Comparison of ENCODE assay signal across 11 mouse cellular contexts in the genomic region with DNA sequence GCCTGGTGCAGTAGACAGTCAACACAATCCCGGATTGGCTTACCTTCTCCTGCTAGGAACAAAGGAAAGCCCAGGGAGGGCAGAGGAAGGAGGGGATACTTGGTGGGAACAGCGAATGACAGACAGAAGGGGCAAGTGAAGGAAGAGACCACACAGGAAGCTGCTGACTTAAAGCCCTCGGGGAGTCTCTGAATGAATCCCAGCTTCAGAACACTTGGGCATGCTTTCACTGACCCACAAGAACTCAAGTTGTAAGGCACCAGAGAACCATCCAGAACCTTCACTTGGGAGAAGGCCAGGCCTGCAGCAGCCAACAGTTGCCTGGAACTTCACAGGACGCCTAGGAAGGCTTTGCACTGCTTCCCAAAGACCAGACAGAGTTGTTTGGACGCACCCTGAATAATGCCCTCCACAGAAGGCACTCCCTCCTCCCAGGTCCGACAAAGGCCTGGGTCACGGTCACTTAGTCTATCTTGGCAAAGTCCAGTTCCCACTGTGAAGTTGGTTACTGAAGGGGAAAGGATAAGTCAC.
DNase-seq lines count a peak whose midpoint lies in the region; ATAC-seq and TF ChIP-seq lines count a peak whose summit lies in the region.
"Had no signal": no experiment of that assay in that cellular context is flagged by ENCODE, and none has a peak within 500 bp of the region (broad histone marks: within the 10 kb centered on the region; RNA-seq: fewer than 3 reads in every experiment).

No protein-coding gene starts in this region.

- ATAC-seq in forebrain, embryonic 12.5 days (ENCODE audit: low FRiP score), result 0 out of 2 replicates have a peak, but pooled peaks have one; percentile 22
- no peak for ATAC-seq in forebrain, embryonic 13.5 days
- no peak for ATAC-seq in stomach, embryonic 16.5 days (ENCODE audit: insufficient read depth, low FRiP score)
- ATAC-seq in stomach, postnatal 0 days (ENCODE audit: low FRiP score, low TSS enrichment), result no peak
- peak; percentile 50; the same call in 1 of the 2 replicates for ATAC-seq in kidney, postnatal 0 days (replicated peaks; ENCODE audit: low FRiP score, low read depth)
- no peak for ATAC-seq in megakaryocyte progenitor cell, adult 5-6 weeks (replicated peaks; ENCODE audit: poor library complexity)

- no peak overlapping the region for H3K4me3 ChIP-seq in forebrain, embryonic 12.5 days (replicated peaks)
- no peak overlapping the region for H3K4me3 ChIP-seq in forebrain, embryonic 13.5 days
- H3K4me3 ChIP-seq in stomach, embryonic 16.5 days (replicated peaks; ENCODE audit: low read length), result no peak overlapping the region
- no peak overlapping the region for H3K4me3 ChIP-seq in stomach, postnatal 0 days (ENCODE audit: low read depth, low read length)
- no peak overlapping the region for H3K4me3 ChIP-seq in kidney, postnatal 0 days (replicated peaks; ENCODE audit: low read depth, low read length)
- H3K4me3 ChIP-seq: limb, embryonic 13.5 days; megakaryocyte, embryonic 14.5 days had no signal

- H3K4me1 ChIP-seq in forebrain, embryonic 12.5 days, result peaks cover 49% of the 10 kb centered on the region
- peaks cover 39% of the 10 kb centered on the region for H3K4me1 ChIP-seq in forebrain, embryonic 13.5 days
- H3K4me1 ChIP-seq in stomach, embryonic 16.5 days (ENCODE audit: control insufficient read depth, insufficient read depth, low read length), result peaks cover 17% of the 10 kb centered on the region
- H3K4me1 ChIP-seq in stomach, postnatal 0 days (replicated peaks; ENCODE audit: control insufficient read depth, insufficient read depth), result peaks cover 5% of the 10 kb centered on the region
- H3K4me1 ChIP-seq in kidney, postnatal 0 days (replicated peaks; ENCODE audit: insufficient read depth, low read length), result peaks cover 39% of the 10 kb centered on the region

- DNase-seq in stomach, postnatal 0 days (ENCODE audit: low spot score), result no peak
- DNase-seq in kidney, postnatal 0 days (ENCODE audit: low spot score), result no peak
- DNase-seq in retina, postnatal 1 day, result peak; percentile 60
- DNase-seq in gastrocnemius, adult 18-20 months (ENCODE audit: low spot score), result no peak
- DNase-seq: right cerebral cortex, adult 18-20 months had no signal

- H3K27me3 ChIP-seq in forebrain, embryonic 12.5 days, result peaks cover 7% of the 10 kb centered on the region; the same call in 1 of the 2 replicates
- peaks cover 3% of the 10 kb centered on the region; the same call in 1 of the 2 replicates for H3K27me3 ChIP-seq in forebrain, embryonic 13.5 days
- H3K27me3 ChIP-seq in stomach, embryonic 16.5 days (ENCODE audit: control insufficient read depth, insufficient read depth, low read length), result no peaks in the 10 kb centered on the region
- no peaks in the 10 kb centered on the region for H3K27me3 ChIP-seq in stomach, postnatal 0 days (ENCODE audit: control insufficient read depth, insufficient read depth, low read length)
- no peaks in the 10 kb centered on the region for H3K27me3 ChIP-seq in kidney, postnatal 0 days (ENCODE audit: insufficient read depth, low read length)
- H3K27me3 ChIP-seq: limb, embryonic 13.5 days had no signal

- H3K27ac ChIP-seq in forebrain, embryonic 12.5 days, result no peak overlapping the region
- no peak overlapping the region for H3K27ac ChIP-seq in forebrain, embryonic 13.5 days
- H3K27ac ChIP-seq in stomach, embryonic 16.5 days (ENCODE audit: low read length), result peak overlapping the region; percentile 18; the same call in 1 of the 2 replicates
- no peak overlapping the region for H3K27ac ChIP-seq in stomach, postnatal 0 days (replicated peaks)
- H3K27ac ChIP-seq in kidney, postnatal 0 days, result peak overlapping the region; percentile 61
- H3K27ac ChIP-seq: limb, embryonic 13.5 days had no signal

- H3K4me2 ChIP-seq in forebrain, embryonic 12.5 days, result no peak overlapping the region
- no peak overlapping the region for H3K4me2 ChIP-seq in forebrain, embryonic 13.5 days
- no peak overlapping the region for H3K4me2 ChIP-seq in stomach, embryonic 16.5 days (ENCODE audit: low read depth, low read length)
- H3K4me2 ChIP-seq in stomach, postnatal 0 days (replicated peaks; ENCODE audit: low read depth), result no peak overlapping the region
- H3K4me2 ChIP-seq in kidney, postnatal 0 days (ENCODE audit: low read length), result no peak overlapping the region
- H3K4me2 ChIP-seq: limb, embryonic 13.5 days had no signal

- H3K9me3 ChIP-seq in forebrain, embryonic 12.5 days, result no peaks in the 10 kb centered on the region
- no peaks in the 10 kb centered on the region for H3K9me3 ChIP-seq in forebrain, embryonic 13.5 days (replicated peaks)
- H3K9me3 ChIP-seq in stomach, embryonic 16.5 days (replicated peaks; ENCODE audit: control insufficient read depth, low read length), result no peaks in the 10 kb centered on the region
- H3K9me3 ChIP-seq in stomach, postnatal 0 days (ENCODE audit: control insufficient read depth, low read length), result no peaks in the 10 kb centered on the region
- H3K9me3 ChIP-seq in kidney, postnatal 0 days (replicated peaks; ENCODE audit: low read length), result no peaks in the 10 kb centered on the region
- H3K9me3 ChIP-seq: limb, embryonic 13.5 days; megakaryocyte, embryonic 14.5 days had no signal

- H3K9ac ChIP-seq in forebrain, embryonic 12.5 days, result no peak overlapping the region
- H3K9ac ChIP-seq in forebrain, embryonic 13.5 days, result no peak overlapping the region
- no peak overlapping the region for H3K9ac ChIP-seq in stomach, embryonic 16.5 days (ENCODE audit: low read length)
- no peak overlapping the region for H3K9ac ChIP-seq in stomach, postnatal 0 days (ENCODE audit: low read length)
- no peak overlapping the region for H3K9ac ChIP-seq in kidney, postnatal 0 days (ENCODE audit: low read depth, low read length)
- H3K9ac ChIP-seq: limb, embryonic 13.5 days had no signal

- no peak for TF ChIP-seq CTCF in stomach, postnatal 0 days (IDR thresholded peaks at IDR 0.05; ENCODE audit: low read depth)
- TF ChIP-seq CTCF in kidney, postnatal 0 days (IDR thresholded peaks at IDR 0.05; ENCODE audit: low read depth), result no peak

- no peaks in the 10 kb centered on the region for H3K36me3 ChIP-seq in forebrain, embryonic 12.5 days (replicated peaks)
- no peaks in the 10 kb centered on the region for H3K36me3 ChIP-seq in forebrain, embryonic 13.5 days (ENCODE audit: poor library complexity, severe bottlenecking)
- H3K36me3 ChIP-seq in stomach, embryonic 16.5 days (ENCODE audit: control insufficient read depth, insufficient read depth, low read length), result no peaks in the 10 kb centered on the region
- no peaks in the 10 kb centered on the region for H3K36me3 ChIP-seq in stomach, postnatal 0 days (ENCODE audit: control insufficient read depth, insufficient read depth, low read length)
- no peaks in the 10 kb centered on the region for H3K36me3 ChIP-seq in kidney, postnatal 0 days (ENCODE audit: insufficient read depth, low read length)
- H3K36me3 ChIP-seq: limb, embryonic 13.5 days had no signal

- no peak for TF ChIP-seq EP300 in stomach, postnatal 0 days (optimal IDR thresholded peaks at IDR 0.05)

- WGBS in forebrain, embryonic 12.5 days, result 19% methylated on average over 7 of the region's 7 CpGs
- 20% methylated on average over 7 of the region's 7 CpGs for WGBS in forebrain, embryonic 13.5 days
- WGBS in stomach, embryonic 16.5 days, result 44% methylated on average over 7 of the region's 7 CpGs
- 42% methylated on average over 7 of the region's 7 CpGs for WGBS in stomach, postnatal 0 days
- WGBS in kidney, postnatal 0 days, result 31% methylated on average over 7 of the region's 7 CpGs

Comparison
In these comparisons a context has a peak if more than half of its experiments do, and no peak if none do; other contexts are left out.
1. ATAC-seq: peak in forebrain, embryonic 12.5 days (single experiment) and kidney, postnatal 0 days (single experiment); none in forebrain, embryonic 13.5 days (single experiment), stomach, embryonic 16.5 days (single experiment), stomach, postnatal 0 days (single experiment) and megakaryocyte progenitor cell, adult 5-6 weeks (single experiment).
2. H3K27ac ChIP-seq: peak in stomach, embryonic 16.5 days (single experiment) and kidney, postnatal 0 days (single experiment); none in forebrain, embryonic 12.5 days (single experiment), forebrain, embryonic 13.5 days (single experiment) and stomach, postnatal 0 days (single experiment).